Comparison of ENCODE assay signal across 9 mouse cellular contexts in the genomic region with DNA sequence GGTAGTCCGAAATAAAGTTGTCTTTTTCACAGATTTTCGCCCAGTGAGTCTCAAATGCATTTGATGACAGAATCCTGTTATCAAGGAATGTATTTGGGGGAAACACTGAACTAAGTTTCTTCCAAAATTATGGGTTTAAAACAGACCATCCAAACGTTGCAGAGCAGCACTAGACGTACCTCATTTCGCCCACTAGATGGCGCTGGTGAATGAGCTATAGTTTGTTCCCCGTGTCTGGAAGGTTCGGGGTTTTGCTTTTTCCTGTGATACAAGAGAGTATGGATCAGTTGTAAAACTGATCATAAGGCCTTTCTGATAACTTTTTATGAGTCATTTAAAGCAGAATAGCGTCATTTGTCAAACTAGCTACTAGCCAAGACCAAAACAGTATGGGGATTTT.
DNase-seq lines count a peak whose midpoint lies in the region; ATAC-seq lines count a peak whose summit lies in the region.
"Had no signal": no experiment of that assay in that cellular context is flagged by ENCODE, and none has a peak within 500 bp of the region (broad histone marks: within the 10 kb centered on the region; RNA-seq: fewer than 3 reads in every experiment).

No protein-coding gene starts in this region.

- H3K9me3 ChIP-seq in hindbrain, embryonic 11.5 days (ENCODE audit: control insufficient read depth, low read length), result no peaks in the 10 kb centered on the region; the same call in 1 of the 2 replicates
- H3K9me3 ChIP-seq in hindbrain, embryonic 12.5 days (replicated peaks), result no peaks in the 10 kb centered on the region; the same call in 1 of the 2 replicates
- H3K9me3 ChIP-seq: liver, embryonic 13.5 days had no signal

- no peaks in the 10 kb centered on the region for H3K36me3 ChIP-seq in hindbrain, embryonic 11.5 days (ENCODE audit: control insufficient read depth, insufficient read depth, low read length)
- H3K36me3 ChIP-seq in hindbrain, embryonic 12.5 days, result no peaks in the 10 kb centered on the region
- H3K36me3 ChIP-seq: liver, embryonic 13.5 days had no signal

- H3K4me3 ChIP-seq in hindbrain, embryonic 11.5 days (ENCODE audit: low read depth, low read length), result no peak overlapping the region
- no peak overlapping the region for H3K4me3 ChIP-seq in hindbrain, embryonic 12.5 days
- H3K4me3 ChIP-seq: liver, embryonic 13.5 days had no signal

- no peak overlapping the region for H3K27ac ChIP-seq in hindbrain, embryonic 11.5 days (ENCODE audit: low read depth, low read length)
- no peak overlapping the region for H3K27ac ChIP-seq in hindbrain, embryonic 12.5 days
- H3K27ac ChIP-seq: liver, embryonic 13.5 days had no signal

- no peaks in the 10 kb centered on the region for H3K27me3 ChIP-seq in hindbrain, embryonic 11.5 days (ENCODE audit: control insufficient read depth, insufficient read depth, low read length)
- H3K27me3 ChIP-seq in hindbrain, embryonic 12.5 days, result no peaks in the 10 kb centered on the region
- H3K27me3 ChIP-seq: liver, embryonic 13.5 days had no signal

- ATAC-seq in hindbrain, embryonic 11.5 days (ENCODE audit: low FRiP score), result no peak
- no peak for ATAC-seq in hindbrain, embryonic 12.5 days (ENCODE audit: low FRiP score)

- peak; percentile 83 for DNase-seq in hindbrain, embryonic 11.5 days (ENCODE audit: low spot score)
- DNase-seq in ES-CJ7 (ENCODE audit: low read depth, low spot score), result peak; percentile 54
- DNase-seq in cerebellum, adult 11-12 months, result peak; percentile 26
- peak; percentile 74 for DNase-seq in forelimb bud, embryonic 11.5 days (ENCODE audit: low read depth, low spot score)
- DNase-seq in large intestine, adult 2 months (ENCODE audit: low read depth, low spot score), result peak; percentile 19
- DNase-seq in lung, postnatal 25 days (ENCODE audit: low spot score), result peak; percentile 39
- DNase-seq in testis, postnatal 10 days (ENCODE audit: low spot score), result peak; percentile 65
- DNase-seq: liver, embryonic 13.5 days had no signal

- WGBS in hindbrain, embryonic 11.5 days, result 3% methylated on average over 9 of the region's 9 CpGs
- 3% methylated on average over 9 of the region's 9 CpGs for WGBS in hindbrain, embryonic 12.5 days
- WGBS in large intestine, adult 2 months, result 4% methylated on average over 9 of the region's 9 CpGs

- no peak overlapping the region for H3K9ac ChIP-seq in hindbrain, embryonic 11.5 days (ENCODE audit: low read depth, low read length)
- no peak overlapping the region for H3K9ac ChIP-seq in hindbrain, embryonic 12.5 days
- H3K9ac ChIP-seq: liver, embryonic 13.5 days had no signal

- no peaks in the 10 kb centered on the region for H3K4me1 ChIP-seq in hindbrain, embryonic 11.5 days (replicated peaks; ENCODE audit: control insufficient read depth, insufficient read depth, low read length)
- peaks cover 3% of the 10 kb centered on the region; the same call in 1 of the 2 replicates for H3K4me1 ChIP-seq in hindbrain, embryonic 12.5 days
- H3K4me1 ChIP-seq: liver, embryonic 13.5 days had no signal

- H3K4me2 ChIP-seq in hindbrain, embryonic 11.5 days (replicated peaks; ENCODE audit: low read depth, low read length), result no peak overlapping the region
- H3K4me2 ChIP-seq in hindbrain, embryonic 12.5 days (replicated peaks), result no peak overlapping the region
- H3K4me2 ChIP-seq: liver, embryonic 13.5 days had no signal

Comparison
In these comparisons a context has a peak if more than half of its experiments do, and no peak if none do; other contexts are left out.
1. DNase-seq: peak in every context shown above with its lines; median percentile 83 in hindbrain, embryonic 11.5 days; 74 in forelimb bud, embryonic 11.5 days; 65 in testis, postnatal 10 days; 54 in ES-CJ7; 39 in lung, postnatal 25 days; 26 in cerebellum, adult 11-12 months; 19 in large intestine, adult 2 months.